Mouse (Mus musculus) T-cell, adult 2 months (primary cell): ENCODE data around the gene Afp.

ENCODE experiments used
- DNase-seq: peaks from one replicate; pipeline ENCODE4 v3.0.0; 2022; ENCODE audit warnings: low spot score

The Afp gene

DNA sequence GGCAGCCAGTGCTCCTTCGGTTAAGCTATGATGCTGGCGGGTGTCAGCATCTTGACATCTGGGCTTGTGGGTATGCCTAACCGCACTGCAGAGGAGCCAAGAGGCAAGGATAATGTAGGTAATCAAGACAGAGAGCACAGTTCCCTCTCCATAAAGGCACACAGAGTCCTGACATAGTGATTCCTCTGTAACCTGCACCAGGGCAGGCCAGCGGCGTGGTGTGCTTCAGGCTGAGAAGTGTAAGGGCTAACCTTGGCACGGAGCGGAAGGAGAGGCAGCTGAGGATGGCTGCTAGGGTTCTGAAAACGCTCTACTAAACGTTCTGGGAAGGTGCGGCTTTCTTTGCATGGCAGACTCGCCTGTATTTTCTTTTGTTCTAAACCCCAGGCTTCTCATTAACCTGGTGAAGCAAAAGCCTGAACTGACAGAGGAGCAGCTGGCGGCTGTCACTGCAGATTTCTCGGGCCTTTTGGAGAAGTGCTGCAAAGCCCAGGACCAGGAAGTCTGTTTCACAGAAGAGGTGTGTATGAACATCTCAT lies 16.9 kb downstream of the Afp start:
- DNase-seq: no peak

DNA sequence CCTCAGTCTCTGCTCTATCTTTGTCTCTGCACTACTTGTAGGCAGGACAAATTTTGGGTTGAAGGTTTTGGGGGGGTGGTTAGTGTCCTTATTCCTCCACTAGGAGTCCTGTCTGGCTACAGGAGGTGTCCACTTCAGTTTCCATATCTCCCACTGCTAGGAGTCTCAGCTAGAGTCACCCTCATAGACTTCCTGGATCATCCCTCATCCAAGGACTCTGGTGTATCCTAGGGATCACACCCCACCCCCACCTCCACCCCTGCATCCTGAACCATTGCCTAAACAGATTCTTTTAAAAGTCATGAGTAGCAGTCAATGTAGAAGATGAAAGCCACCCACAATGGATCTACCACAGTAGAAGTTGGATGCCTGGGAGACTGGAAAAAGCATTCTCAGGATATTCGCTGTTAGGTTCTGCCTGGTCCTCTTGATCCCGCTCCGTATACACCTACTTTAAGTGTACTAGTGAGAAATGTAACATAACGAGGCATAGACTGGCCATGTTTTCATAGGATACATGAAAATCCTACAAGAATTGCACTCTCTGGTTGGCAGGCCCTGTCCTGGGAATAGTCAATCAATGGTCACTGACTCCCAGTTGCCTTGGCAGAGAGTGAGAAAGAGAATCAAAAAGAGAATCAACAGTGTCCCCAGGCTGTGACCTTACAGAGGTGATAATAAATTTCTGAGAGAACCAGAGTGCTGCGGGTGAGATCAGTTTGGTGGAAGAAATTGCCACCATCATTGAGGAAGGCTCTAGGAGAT lies 19.5 kb downstream of the Afp start:
- DNase-seq: no peak

DNA sequence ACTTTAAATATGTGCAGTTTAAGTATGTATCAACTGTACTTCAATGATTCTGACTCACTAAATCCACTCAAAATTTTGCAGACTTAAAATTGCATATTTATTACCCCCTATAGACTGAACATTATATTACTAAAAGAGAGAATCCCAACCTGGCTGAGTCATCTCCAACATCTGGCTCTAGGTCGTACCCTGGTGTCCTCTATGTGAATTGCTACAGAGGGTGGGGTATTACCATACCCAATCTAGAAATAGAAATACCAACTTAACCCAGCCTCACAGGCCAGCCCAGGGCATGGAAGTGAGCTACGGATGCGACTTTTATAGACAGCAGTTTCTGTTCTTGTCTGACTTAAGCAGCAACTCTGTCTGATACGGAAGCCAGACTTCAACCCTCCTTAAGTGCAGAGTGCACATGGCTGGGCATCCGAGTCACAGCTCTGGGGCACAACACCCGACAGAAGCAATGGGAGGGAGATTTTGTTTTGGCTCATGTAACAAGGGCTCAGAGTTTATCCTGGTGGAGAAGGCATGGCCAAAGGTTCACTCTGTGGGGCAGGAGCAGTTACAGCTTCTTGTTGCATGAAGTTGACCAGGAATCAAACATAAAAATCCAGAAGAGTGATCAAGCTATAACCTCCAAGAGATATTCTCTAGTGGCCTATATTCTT lies 21.9 kb downstream of the Afp start:
- DNase-seq: no peak

DNA sequence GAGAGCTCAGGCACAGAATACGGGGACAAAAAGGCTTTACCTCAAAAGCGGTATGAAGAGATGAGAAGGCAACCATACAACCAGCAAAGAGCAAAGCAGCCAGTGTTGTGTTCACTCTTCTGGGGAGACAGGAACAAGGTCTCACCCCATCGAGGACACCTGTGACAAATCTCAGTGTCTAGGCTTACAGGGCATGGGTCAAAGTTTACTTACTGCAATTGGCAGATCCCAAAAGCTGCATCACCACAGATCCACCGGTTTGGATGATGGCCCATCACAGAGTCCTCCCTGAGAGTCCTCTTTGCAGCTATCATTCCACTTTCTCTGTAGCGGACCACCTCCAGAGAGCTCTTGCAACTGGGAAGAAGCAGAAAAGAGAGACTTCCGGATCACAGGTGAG lies 25.0 kb downstream of the Afp start:
- DNase-seq: no peak

DNA sequence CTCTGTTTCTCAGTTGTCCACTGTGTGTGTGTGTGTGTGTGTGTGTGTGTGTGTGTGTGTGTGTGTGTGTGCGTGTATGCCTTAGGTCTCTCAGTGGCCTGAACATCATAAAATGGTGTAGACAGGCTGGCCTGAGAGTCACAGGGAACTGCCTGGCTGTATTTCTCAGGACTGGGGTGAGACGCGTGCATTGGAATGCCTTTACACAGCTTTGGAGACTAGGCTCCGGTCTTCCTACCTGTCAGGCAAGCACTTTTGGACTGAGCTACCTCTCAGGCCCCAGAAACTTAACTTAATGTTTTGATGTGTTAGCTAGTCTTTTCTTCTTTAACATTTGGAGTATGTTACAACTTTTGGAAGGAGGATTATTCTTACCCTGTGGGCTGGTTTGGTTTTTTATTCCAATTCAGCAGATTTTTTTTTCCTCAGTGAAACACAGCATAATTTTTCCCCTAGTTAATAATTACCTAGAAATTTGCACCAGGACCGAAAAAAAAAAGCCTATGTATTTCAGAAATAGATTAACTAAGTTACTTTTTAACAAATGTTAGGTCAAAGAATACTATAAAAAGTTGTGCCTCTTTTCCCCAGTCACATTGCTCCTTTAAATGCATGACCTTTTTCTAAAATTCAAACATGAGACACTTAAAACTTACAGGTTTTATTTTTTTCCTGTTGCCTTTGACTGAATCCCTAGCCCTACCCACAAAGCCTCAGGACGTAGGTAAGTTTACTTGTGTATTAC lies 28.0 kb downstream of the Afp start, which contains the start of gene Afm:
TSS of gene Afm (plus strand) at position 577 of the 745 bp plus-strand sequence.
- DNase-seq: no peak

DNA sequence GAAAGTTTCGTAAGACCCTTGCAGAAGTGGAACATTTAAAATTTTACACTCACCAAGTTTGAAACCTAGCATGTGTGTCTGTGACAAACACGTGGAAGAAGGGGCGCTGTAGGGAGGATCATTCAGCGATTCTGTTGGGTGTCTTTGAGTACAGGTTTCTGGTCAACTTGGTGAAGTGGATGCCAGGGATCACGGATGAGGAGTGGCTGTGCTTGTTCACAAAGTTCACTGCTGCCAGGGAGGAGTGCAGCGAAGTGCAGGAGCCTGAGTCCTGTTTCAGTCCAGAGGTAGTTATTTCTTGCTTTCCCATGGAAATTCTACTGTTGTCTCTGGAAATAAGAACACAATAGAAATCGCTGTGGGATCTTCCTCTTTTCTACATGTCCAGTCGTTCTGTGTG lies 60.7 kb downstream of the Afp start:
- DNase-seq: no peak

DNA sequence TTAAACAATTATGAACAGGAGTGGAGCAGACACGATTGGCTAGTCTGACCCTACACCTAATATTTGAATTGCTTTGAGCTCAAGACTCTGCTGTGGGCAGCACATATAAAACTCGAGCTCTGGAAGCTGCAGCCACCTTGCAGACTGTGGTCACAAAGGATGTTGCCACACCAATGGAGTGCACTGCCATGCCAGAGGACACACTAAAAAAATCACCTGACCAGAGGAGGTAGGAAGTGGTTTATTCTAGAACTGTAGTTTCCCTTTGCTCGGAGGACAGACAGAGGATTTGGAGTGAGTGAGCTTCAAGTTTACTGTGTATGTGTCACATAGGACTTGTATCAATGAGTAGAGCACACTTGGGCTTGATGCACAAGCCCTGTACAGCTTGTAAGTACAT lies 65.5 kb downstream of the Afp start:
- DNase-seq: no peak
